Mouse (Mus musculus) liver, embryonic 14.5 days (tissue): Measurements from ENCODE around the gene Svs6.

Experiments
- CTCF ChIP-seq: IDR thresholded peaks from 2 replicates; pipeline ENCODE4 v1.5.1; 2016; ENCODE audit warnings: antibody characterized with exemption, low read depth, control low read depth
- EP300 ChIP-seq: IDR thresholded peaks from 2 replicates; pipeline ENCODE4 v1.6.1; 2016; ENCODE audit warnings: antibody characterized with exemption, low read depth

DNA sequence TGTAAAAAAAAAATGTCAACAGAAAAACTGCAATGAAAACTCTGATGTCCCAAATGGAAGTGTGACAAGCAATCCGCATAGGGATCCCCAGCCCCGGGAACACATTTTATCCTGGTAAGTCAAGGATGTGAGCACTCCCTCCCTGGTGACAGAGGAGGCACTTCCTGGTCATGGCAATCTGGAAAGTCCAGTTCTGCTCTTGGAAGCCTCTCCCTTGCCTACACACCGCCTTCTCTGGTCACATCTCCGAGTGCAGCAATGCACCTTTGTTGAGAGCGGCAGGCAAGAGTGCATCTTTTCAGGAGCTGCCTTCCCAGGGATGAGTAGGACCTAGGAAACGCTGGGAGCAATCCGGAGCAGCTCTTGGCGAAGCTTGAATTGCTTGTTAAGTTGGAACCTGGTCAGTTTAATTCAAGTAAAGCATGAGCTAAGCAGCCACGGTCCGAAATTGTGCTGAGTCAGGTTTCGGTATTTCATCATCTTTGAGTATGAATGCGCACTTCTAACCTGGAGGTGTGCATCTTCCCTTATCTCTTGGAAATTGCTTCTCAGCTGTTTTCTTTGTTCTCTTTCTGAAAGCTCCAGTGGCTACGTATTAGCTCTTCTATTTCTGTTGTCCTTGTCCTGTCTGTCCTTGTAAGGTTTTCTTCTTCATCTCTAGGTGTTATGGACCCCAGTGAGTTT, 44.6 kb downstream of the Svs6 start:
- TF ChIP-seq CTCF, result no peak
- TF ChIP-seq EP300, result no peak
